Mouse (Mus musculus): ENCODE data around the gene Ccl25. TPM values are rescaled to one million over a fixed set of nuclear protein-coding genes. Genes with fewer than 3 reads are reported as not detected.
A peak's percentile ranks its signal among the peaks of the same experiment; 100 is the strongest.
"Not testable (repeated sequence)": the region's sequence is repeated elsewhere in the genome, so short reads cannot be mapped to it uniquely, and the experiment has no call there.

Ccl25 gene
- polyA plus RNA-seq, 1 experiment from 2014 or later: 21.1 TPM

DNA sequence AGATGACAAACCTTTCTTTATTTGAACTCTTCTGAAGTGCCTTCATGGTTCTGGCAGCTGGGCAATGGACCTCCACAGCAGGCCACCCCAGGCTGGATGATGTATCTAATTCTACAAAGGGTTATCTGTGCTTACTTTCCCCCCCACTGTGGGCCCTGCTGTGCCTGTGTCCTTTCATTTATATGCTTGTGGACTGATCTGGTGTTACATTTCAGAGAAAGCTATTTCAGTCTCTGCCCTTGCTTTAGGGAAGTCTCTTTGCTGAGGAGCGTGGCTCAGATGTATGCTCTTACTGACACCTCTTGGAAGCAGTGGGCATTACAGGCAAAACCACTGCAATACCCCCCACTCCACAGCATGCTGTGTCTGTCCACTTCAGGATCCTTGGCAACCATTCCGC lies 45.1 kb downstream of the Ccl25 start:
- WGBS: 34% methylated on average over 2 of the region's 2 CpGs
- H3K9ac ChIP-seq: no peak overlapping the region
- H3K36me3 ChIP-seq: no peaks in the 10 kb centered on the region
- H3K4me3 ChIP-seq: no peak overlapping the region
- no peaks in the 10 kb centered on the region; the same call in 1 of the 2 replicates for H3K4me1 ChIP-seq
- no peak overlapping the region for H3K27ac ChIP-seq
- no peaks in the 10 kb centered on the region for H3K9me3 ChIP-seq
- no peak overlapping the region for H3K4me2 ChIP-seq
- no peaks in the 10 kb centered on the region for H3K27me3 ChIP-seq
- no peak for ATAC-seq (ENCODE audit: insufficient number of reproducible peaks, insufficient read depth, low FRiP score, low TSS enrichment, low read depth)

DNA sequence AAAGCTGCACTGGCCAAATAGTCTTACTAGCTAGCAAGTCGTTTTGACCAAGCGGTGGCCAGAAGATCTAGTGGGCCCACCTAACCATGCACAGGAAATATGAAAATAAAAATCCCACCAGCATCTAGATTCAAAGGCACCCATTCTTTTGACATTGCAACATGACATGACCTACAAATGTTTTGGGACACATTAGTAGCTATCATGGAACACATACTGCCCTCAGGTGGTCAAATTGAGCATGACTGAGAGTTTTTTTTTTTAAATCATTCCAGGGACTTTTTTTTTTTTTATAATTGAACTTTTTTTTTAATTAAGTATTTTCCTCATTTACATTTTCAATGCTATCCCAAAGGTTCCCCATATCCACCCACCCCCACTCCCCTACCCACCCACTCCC lies 47.6 kb downstream of the Ccl25 start:
- H3K9ac ChIP-seq: no peak overlapping the region
- no peaks in the 10 kb centered on the region for H3K27me3 ChIP-seq
- no peak overlapping the region for H3K4me2 ChIP-seq
- 61% methylated on average over 2 of the region's 2 CpGs for WGBS
- no peak overlapping the region for H3K27ac ChIP-seq
- no peak for ATAC-seq (ENCODE audit: insufficient number of reproducible peaks, insufficient read depth, low FRiP score, low TSS enrichment, low read depth)
- no peak overlapping the region for H3K4me3 ChIP-seq
- H3K36me3 ChIP-seq: no peaks in the 10 kb centered on the region
- H3K9me3 ChIP-seq: no peaks in the 10 kb centered on the region
- H3K4me1 ChIP-seq: no peaks in the 10 kb centered on the region; the same call in 1 of the 2 replicates

GRCm38 (mm10) chr8:4401442-4401841 lies 76.4 kb downstream of the Ccl25 start:
- 89% methylated on average over 2 of the region's 2 CpGs for WGBS
- H3K9ac ChIP-seq: no peak overlapping the region
- 0 out of 2 replicates have a peak, but pooled peaks cover 3% of the 10 kb centered on the region for H3K4me1 ChIP-seq
- no peaks in the 10 kb centered on the region for H3K36me3 ChIP-seq
- H3K4me2 ChIP-seq: no peak overlapping the region
- ATAC-seq (ENCODE audit: insufficient number of reproducible peaks, insufficient read depth, low FRiP score, low TSS enrichment, low read depth): no peak
- H3K9me3 ChIP-seq: no peaks in the 10 kb centered on the region
- no peak overlapping the region for H3K27ac ChIP-seq
- no peak overlapping the region for H3K4me3 ChIP-seq
- 0 out of 2 replicates have a peak, but pooled peaks cover 3% of the 10 kb centered on the region for H3K27me3 ChIP-seq

- H3K4me1 ChIP-seq: 0 out of 2 replicates have a peak, but pooled peaks cover 3% of the 10 kb centered on the region
- H3K27me3 ChIP-seq: 0 out of 2 replicates have a peak, but pooled peaks cover 3% of the 10 kb centered on the region
- peak overlapping the region; percentile 62 for H3K4me2 ChIP-seq
- no peak for ATAC-seq (ENCODE audit: insufficient number of reproducible peaks, insufficient read depth, low FRiP score, low TSS enrichment, low read depth)
- peak overlapping the region; percentile 61 for H3K9ac ChIP-seq
- 54% methylated on average over 19 of the region's 19 CpGs for WGBS
- no peaks in the 10 kb centered on the region for H3K9me3 ChIP-seq
- H3K27ac ChIP-seq: no peak overlapping the region
- no peaks in the 10 kb centered on the region for H3K36me3 ChIP-seq
- H3K4me3 ChIP-seq: peak overlapping the region; percentile 40
Observed at GRCm38 (mm10) chr8:4403960-4404879, 79.2 kb downstream of the Ccl25 start.

- Histone ChIP-seq H3K9me3 (no peaks in the 10 kb centered on the region), H3K27ac (no peak overlapping the region), H3K4me3 (peak overlapping the region; percentile 40), H3K4me1 (0 out of 2 replicates have a peak, but pooled peaks cover 3% of the 10 kb centered on the region), H3K9ac (peak overlapping the region; percentile 61), H3K4me2 (peak overlapping the region; percentile 62), H3K36me3 (no peaks in the 10 kb centered on the region), H3K27me3 (0 out of 2 replicates have a peak, but pooled peaks cover 3% of the 10 kb centered on the region)
- ATAC-seq (ENCODE audit: insufficient number of reproducible peaks, insufficient read depth, low FRiP score, low TSS enrichment, low read depth): no peak
- 14% methylated on average over 16 of the region's 16 CpGs for WGBS
Observed at GRCm38 (mm10) chr8:4404880-4405261, 79.9 kb downstream of the Ccl25 start.

- H3K9ac ChIP-seq; H3K9me3 ChIP-seq; H3K4me1 ChIP-seq; ATAC-seq (ENCODE audit: insufficient number of reproducible peaks, insufficient read depth, low FRiP score, low TSS enrichment, low read depth); H3K4me2 ChIP-seq; H3K27ac ChIP-seq; H3K27me3 ChIP-seq; H3K4me3 ChIP-seq; H3K36me3 ChIP-seq: not testable (repeated sequence)
- 70% methylated on average over 6 of the region's 6 CpGs for WGBS
Observed at GRCm38 (mm10) chr8:4408425-4408824, 83.4 kb downstream of the Ccl25 start.

Other genes starting within 250 kb of the Ccl25 start
- gene Cd209f, start 219.4 kb upstream of the Ccl25 start, polyA plus RNA-seq (2015; fragmentation: Nextera tagmentation; extraction: Ambion mirVana): not detected in 2 replicates
- gene Cd209g, start 191.1 kb upstream of the Ccl25 start, polyA plus RNA-seq (2015; fragmentation: Nextera tagmentation; extraction: Ambion mirVana): not detected in 2 replicates
- 34.6 and 36.3 TPM in 2 replicates for gene Evi5l, start 158.6 kb upstream of the Ccl25 start, polyA plus RNA-seq (2015; fragmentation: Nextera tagmentation; extraction: Ambion mirVana)
- 2.3 and 3.3 TPM in 2 replicates for gene Prr36, start 107.8 kb upstream of the Ccl25 start, polyA plus RNA-seq (2015; fragmentation: Nextera tagmentation; extraction: Ambion mirVana)
- gene Lrrc8e, start 98.4 kb upstream of the Ccl25 start, polyA plus RNA-seq (2015; fragmentation: Nextera tagmentation; extraction: Ambion mirVana): 1.8 and 2.5 TPM in 2 replicates
- 29.8 and 34.0 TPM in 2 replicates for gene Map2k7, start 86.5 kb upstream of the Ccl25 start, polyA plus RNA-seq (2015; fragmentation: Nextera tagmentation; extraction: Ambion mirVana)
- gene Gm49320, start 86.3 kb upstream of the Ccl25 start, polyA plus RNA-seq (2015; fragmentation: Nextera tagmentation; extraction: Ambion mirVana): 1.8 and 2.0 TPM in 2 replicates
- 4.6 and 7.3 TPM in 2 replicates for gene Tgfbr3l, start 77.0 kb upstream of the Ccl25 start, polyA plus RNA-seq (2015; fragmentation: Nextera tagmentation; extraction: Ambion mirVana)
- gene Snapc2, start 72.1 kb upstream of the Ccl25 start, polyA plus RNA-seq (2015; fragmentation: Nextera tagmentation; extraction: Ambion mirVana): 56.1 and 65.7 TPM in 2 replicates
- 104 and 110 TPM in 2 replicates for gene Ctxn1, start 65.9 kb upstream of the Ccl25 start, polyA plus RNA-seq (2015; fragmentation: Nextera tagmentation; extraction: Ambion mirVana)
- gene Timm44, start 49.3 kb upstream of the Ccl25 start, polyA plus RNA-seq (2015; fragmentation: Nextera tagmentation; extraction: Ambion mirVana): 65.7 and 67.6 TPM in 2 replicates
- gene Elavl1, start 203 bp downstream of the Ccl25 start, polyA plus RNA-seq (2015; fragmentation: Nextera tagmentation; extraction: Ambion mirVana): 262 and 263 TPM in 2 replicates
- gene Cers4, start 167.8 kb downstream of the Ccl25 start, polyA plus RNA-seq (2015; fragmentation: Nextera tagmentation; extraction: Ambion mirVana): 15.4 and 18.9 TPM in 2 replicates

All from embryonic facial prominence, embryonic 13.5 days (tissue).